Mouse (Mus musculus) hindbrain, postnatal 0 days (tissue): ENCODE data around the gene Prkn. TPM values are rescaled to one million over a fixed set of nuclear protein-coding genes. Genes with fewer than 3 reads are reported as not detected.

Source experiments
- ATAC-seq: fragments of 200-750 bp; cut with Nextera tagmentation; 2 replicates; pipeline ENCODE4 v1.8.0; 2017; ENCODE audit warnings: mild to moderate bottlenecking, moderate TSS enrichment, moderate library complexity
- DNase-seq: peaks from one replicate; pipeline ENCODE4 v3.0.0-alpha.2; 2015; ENCODE audit warnings: low spot score
- H3K27ac ChIP-seq: fragments of 300-500 bp; sonication (generic); 2 replicates; pipeline ENCODE4 v1.5.1; 2014; ENCODE audit warnings: mild to moderate bottlenecking
- H3K27me3 ChIP-seq: fragments of 300-500 bp; sonication (generic); 2 replicates; pipeline ENCODE4 v1.6.1; 2014; ENCODE audit warnings: low read length, mixed read lengths; ENCODE audit not compliant: insufficient read depth
- H3K36me3 ChIP-seq: fragments of 300-500 bp; sonication (generic); 2 replicates; pipeline ENCODE4 v1.6.1; 2014; ENCODE audit warnings: low read length, mixed read lengths; ENCODE audit not compliant: insufficient read depth
- H3K4me1 ChIP-seq: fragments of 300-500 bp; sonication (generic); 2 replicates; pipeline ENCODE4 v1.6.1; 2014; ENCODE audit warnings: antibody characterized with exemption, low read length, mixed read lengths; ENCODE audit not compliant: insufficient read depth
- H3K4me2 ChIP-seq: fragments of 300-500 bp; sonication (generic); 2 replicates; pipeline ENCODE4 v1.6.1; 2014; ENCODE audit warnings: low read depth, mild to moderate bottlenecking, low read length, moderate library complexity, mixed read lengths
- H3K4me3 ChIP-seq: fragments of 300-500 bp; sonication (generic); 2 replicates; pipeline ENCODE4 v1.5.1; 2014; ENCODE audit warnings: low read length
- H3K9ac ChIP-seq: fragments of 300-500 bp; sonication (generic); replicated peaks from 2 replicates; pipeline ENCODE4 v1.6.1; 2014; ENCODE audit warnings: mild to moderate bottlenecking, low read length, moderate library complexity, mixed read lengths
- H3K9me3 ChIP-seq: fragments of 300-500 bp; sonication (generic); 2 replicates; pipeline ENCODE4 v1.6.1; 2016; ENCODE audit warnings: low read length, mixed read lengths
- CTCF ChIP-seq: IDR thresholded peaks from 2 replicates; pipeline ENCODE4 v1.5.1; 2016; ENCODE audit warnings: antibody characterized with exemption, control low read depth, low read depth
- WGBS: fragments of 180-500 bp; shearing (Covaris S2); extraction: QIAGEN DNeasy Blood & Tissue Kit; methylation state at CpG from one replicate; pipeline ENCODE4 v1.1.7; 2014; 5-methylcytosine and 5-hydroxymethylcytosine counted together
- polyA plus RNA-seq: library from polyadenylated mRNA; unstranded; fragments of >200 nt; fragmentation: Nextera tagmentation; extraction: Ambion mirVana; gene quantifications from 2 replicates; pipeline ENCODE4 v1.2.1, GENCODE M21; 2015
- total RNA-seq: library from RNA; depleted of rRNA; stranded (reverse); fragments of >200 nt; gene quantifications from 2 replicates; pipeline ENCODE4 v1.2.3, GENCODE M21; 2014

Prkn gene
- total and polyA plus RNA-seq, 2 experiments from 2014 or later = 9.3 to 10.7 TPM

DNA sequence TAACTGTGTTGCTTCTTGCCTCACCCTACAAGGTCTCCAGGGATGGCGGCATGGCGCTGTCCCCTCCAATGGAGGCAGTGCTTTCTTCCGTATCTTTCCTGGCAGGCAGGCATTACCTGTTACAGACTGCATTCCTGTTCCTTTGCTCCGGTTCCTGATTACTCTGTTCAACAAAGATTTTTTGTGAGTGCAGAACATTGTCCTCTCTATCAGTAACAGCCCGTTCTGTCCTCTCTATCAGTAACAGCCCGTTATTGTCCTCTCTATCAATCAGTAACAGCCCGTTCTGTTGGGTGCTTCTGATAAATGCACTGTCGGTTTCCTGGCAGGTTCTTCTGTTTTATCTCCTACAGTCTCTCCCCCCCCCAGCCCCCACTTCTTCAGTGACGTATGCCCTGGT is 1156.1 kb downstream of the Prkn start:
- Histone ChIP-seq H3K4me2 (no peak overlapping the region), H3K27ac (no peak overlapping the region), H3K4me3 (no peak overlapping the region), H3K9ac (no peak overlapping the region), H3K36me3 (no peaks in the 10 kb centered on the region), H3K9me3 (no peaks in the 10 kb centered on the region), H3K27me3 (no peaks in the 10 kb centered on the region), H3K4me1 (no peaks in the 10 kb centered on the region)
- 63% methylated on average over 9 of the region's 9 CpGs for WGBS
- TF ChIP-seq CTCF = no peak
- DNase-seq (no peak), ATAC-seq (no peak)

DNA sequence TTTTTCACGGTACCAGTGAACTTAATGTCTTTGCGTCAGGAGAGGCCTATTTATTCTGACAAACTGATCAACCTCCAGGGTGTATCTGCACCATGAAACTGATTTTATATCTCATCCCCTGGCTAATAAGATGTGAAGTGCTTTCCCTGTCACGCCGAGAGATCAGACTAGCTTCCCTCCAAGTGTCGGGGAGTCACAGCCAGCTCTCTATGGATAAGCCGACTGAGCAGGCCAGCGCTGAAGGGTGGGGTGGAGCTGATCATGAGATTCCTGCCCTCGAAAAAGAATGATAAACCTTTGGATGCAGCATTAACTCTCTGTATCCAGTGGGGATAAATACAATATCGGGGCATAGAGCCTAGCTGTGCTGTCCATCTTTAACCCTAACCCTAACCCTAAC is 1160.1 kb downstream of the Prkn start:
- Histone ChIP-seq H3K36me3 (no peaks in the 10 kb centered on the region), H3K27me3 (no peaks in the 10 kb centered on the region), H3K4me3 (no peak overlapping the region), H3K27ac (no peak overlapping the region), H3K4me1 (no peaks in the 10 kb centered on the region), H3K9me3 (no peaks in the 10 kb centered on the region), H3K9ac (no peak overlapping the region), H3K4me2 (no peak overlapping the region)
- no peak for TF ChIP-seq CTCF
- ATAC-seq = no peak
- DNase-seq = no peak
- 58% methylated on average over 9 of the region's 9 CpGs for WGBS

GRCm38 (mm10) chr17:12021326-12021725 is 1181.1 kb downstream of the Prkn start:
- H3K4me3 ChIP-seq = no peak overlapping the region
- no peak for ATAC-seq
- 37% methylated on average over 3 of the region's 3 CpGs for WGBS

DNA sequence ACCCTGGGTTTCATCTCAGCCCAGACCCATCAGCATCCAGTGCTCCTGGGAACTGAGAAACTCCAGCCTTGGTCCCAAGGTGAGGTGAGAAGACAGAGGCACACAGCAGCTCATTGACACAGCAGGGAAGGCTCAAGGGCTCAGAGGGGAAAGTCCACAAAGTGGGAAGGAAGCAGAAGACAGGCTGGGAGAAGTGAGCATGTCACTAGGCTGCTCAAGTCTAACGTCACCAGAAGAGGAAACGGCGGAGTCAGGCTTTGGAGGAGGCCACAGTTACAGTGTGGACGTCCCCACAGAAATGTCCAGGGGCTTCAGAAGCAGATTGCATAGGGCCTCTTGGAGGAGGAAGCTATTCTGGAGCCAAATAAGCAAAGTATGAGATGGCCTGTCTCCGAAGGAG is 1189.2 kb downstream of the Prkn start:
- Histone ChIP-seq H3K27ac (no peak overlapping the region), H3K9ac (no peak overlapping the region), H3K4me3 (no peak overlapping the region), H3K36me3 (no peaks in the 10 kb centered on the region), H3K27me3 (no peaks in the 10 kb centered on the region), H3K4me1 (0 out of 2 replicates have a peak, but pooled peaks cover 6% of the 10 kb centered on the region), H3K4me2 (no peak overlapping the region), H3K9me3 (no peaks in the 10 kb centered on the region)
- ATAC-seq (no peak), DNase-seq (no peak)
- TF ChIP-seq CTCF = no peak
- 80% methylated on average over 5 of the region's 5 CpGs for WGBS

More at GRCm38 (mm10) chr17:12021326-12021725, 1181.1 kb downstream of the Prkn start:
- Histone ChIP-seq H3K27ac (no peak overlapping the region), H3K4me2 (no peak overlapping the region), H3K9ac (no peak overlapping the region), H3K9me3 (0 out of 2 replicates have a peak, but pooled peaks cover 2% of the 10 kb centered on the region), H3K27me3 (no peaks in the 10 kb centered on the region), H3K36me3 (no peaks in the 10 kb centered on the region), H3K4me1 (no peaks in the 10 kb centered on the region)
- no peak for TF ChIP-seq CTCF
- DNase-seq = no peak

DNA sequence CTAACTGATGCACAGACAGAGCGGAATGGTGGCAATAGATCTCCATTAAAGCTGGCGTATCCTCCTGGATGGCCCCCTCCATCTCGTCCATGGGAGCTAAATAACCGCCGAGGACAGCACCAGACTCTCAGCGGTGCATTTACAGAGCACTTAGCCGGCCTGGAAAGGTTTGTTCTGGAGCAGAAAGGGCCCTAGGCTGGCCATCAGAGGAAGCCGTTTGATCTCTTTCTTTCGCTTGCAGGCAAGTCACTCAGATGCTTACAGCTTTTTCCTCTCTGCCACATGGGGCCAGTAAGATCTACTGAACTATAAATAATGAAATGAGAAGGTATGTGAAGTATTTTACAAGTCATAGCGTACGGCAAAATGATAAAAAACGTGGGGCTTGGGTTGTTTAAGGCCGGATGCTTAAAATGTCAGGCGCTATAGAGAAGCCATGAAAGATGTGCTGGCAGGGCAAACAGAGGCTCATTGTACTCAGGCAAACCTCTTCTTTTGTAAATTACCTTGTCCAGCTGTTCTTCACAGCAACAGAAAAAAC is 1189.8 kb downstream of the Prkn start:
- TF ChIP-seq CTCF = no peak
- Histone ChIP-seq H3K4me3 (no peak overlapping the region), H3K4me2 (peak overlapping the region; percentile 38), H3K4me1 (0 out of 2 replicates have a peak, but pooled peaks cover 6% of the 10 kb centered on the region), H3K9me3 (no peaks in the 10 kb centered on the region), H3K27me3 (no peaks in the 10 kb centered on the region), H3K36me3 (no peaks in the 10 kb centered on the region), H3K9ac (no peak overlapping the region), H3K27ac (peak overlapping the region; percentile 51; the same call in 1 of the 2 replicates)
- DNase-seq (peak; percentile 32), ATAC-seq (0 out of 2 replicates have a peak, but pooled peaks have one; percentile 8)
- 14% methylated on average over 14 of the region's 14 CpGs for WGBS

GRCm38 (mm10) chr17:12030556-12031160 is 1190.5 kb downstream of the Prkn start:
- TF ChIP-seq CTCF = no peak
- H3K9me3 ChIP-seq = no peaks in the 10 kb centered on the region
- peak overlapping the region; percentile 38 for H3K4me2 ChIP-seq
- no peaks in the 10 kb centered on the region for H3K27me3 ChIP-seq
- no peaks in the 10 kb centered on the region for H3K36me3 ChIP-seq
- H3K27ac ChIP-seq = peak overlapping the region; percentile 51; the same call in 1 of the 2 replicates
- H3K9ac ChIP-seq = 0 out of 2 replicates have a peak overlapping the region, but pooled peaks have one; percentile 13
- WGBS = 11% methylated on average over 11 of the region's 11 CpGs
- 0 out of 2 replicates have a peak, but pooled peaks cover 6% of the 10 kb centered on the region for H3K4me1 ChIP-seq
- DNase-seq (peak; percentile 12), ATAC-seq (peak; percentile 22; the same call in 1 of the 2 replicates)
- H3K4me3 ChIP-seq = no peak overlapping the region
